Mouse (Mus musculus) CD4-positive, CD25-positive, alpha-beta regulatory T cell, adult 2 months (primary cell): ENCODE data around the gene Tob2.

Source experiments
- DNase-seq: peaks from one replicate; pipeline ENCODE4 v3.0.0-alpha.2; 2012; ENCODE audit warnings: low read depth, low spot score

The Tob2 gene

GRCm38 (mm10) chr15:81812287-81812686 is 46.3 kb downstream of the Tob2 start:
- DNase-seq: no peak

- DNase-seq: no peak
These were observed 47.0 kb downstream of the Tob2 start for GRCm38 (mm10) chr15:81811599-81811996.

- peak; percentile 99 for DNase-seq
These were observed 47.7 kb downstream of the Tob2 start for GRCm38 (mm10) chr15:81810671-81811598.

- peak; percentile 62 for DNase-seq
These were observed 48.4 kb downstream of the Tob2 start for GRCm38 (mm10) chr15:81810150-81810549.

GRCm38 (mm10) chr15:81809550-81809949 is 49.0 kb downstream of the Tob2 start:
- no peak for DNase-seq

- DNase-seq: no peak
These were observed 49.8 kb downstream of the Tob2 start for GRCm38 (mm10) chr15:81808799-81809198.

GRCm38 (mm10) chr15:81806621-81807404 is 51.8 kb downstream of the Tob2 start:
- no peak for DNase-seq

- no peak for DNase-seq
These were observed 53.0 kb downstream of the Tob2 start for GRCm38 (mm10) chr15:81805624-81806023.

GRCm38 (mm10) chr15:81804883-81805282 is 53.7 kb downstream of the Tob2 start:
- no peak for DNase-seq

- DNase-seq: no peak
These were observed 54.4 kb downstream of the Tob2 start for GRCm38 (mm10) chr15:81804172-81804571.

GRCm38 (mm10) chr15:81803425-81803951 is 55.1 kb downstream of the Tob2 start:
- DNase-seq: no peak

- no peak for DNase-seq
These were observed 55.6 kb downstream of the Tob2 start for GRCm38 (mm10) chr15:81802941-81803351.

GRCm38 (mm10) chr15:81802001-81802890 is 56.4 kb downstream of the Tob2 start, which contains the start of gene Tef:
Tef (plus strand) TSS chr15:81802421.
- DNase-seq: peak; percentile 91

- no peak for DNase-seq
These were observed 58.2 kb downstream of the Tob2 start for GRCm38 (mm10) chr15:81800391-81800790.

GRCm38 (mm10) chr15:81798421-81798820 is 60.2 kb downstream of the Tob2 start:
- DNase-seq: no peak
